Mouse (Mus musculus): ENCODE measurements around the gene Rpl37a.

DNA sequence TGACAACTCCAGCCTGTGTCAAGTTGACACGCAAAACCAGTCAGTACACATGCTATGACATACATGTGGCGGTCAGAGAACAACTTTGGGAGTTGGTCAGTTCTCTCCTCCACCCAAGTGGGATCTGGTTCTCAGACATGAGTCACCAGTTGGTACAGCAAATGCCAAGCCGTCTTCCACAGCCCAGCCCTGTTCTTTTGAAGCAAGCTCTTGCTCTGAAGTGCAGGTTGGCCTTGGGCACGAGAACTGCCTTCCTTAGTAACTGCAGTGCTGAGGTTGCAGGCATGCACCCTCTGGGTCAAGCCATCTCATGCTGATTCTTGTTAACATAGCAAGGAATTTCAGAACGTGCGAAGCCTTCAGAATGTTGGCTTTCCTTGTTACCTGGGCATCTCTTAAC lies 42.1 kb downstream of the Rpl37a start:
- TF ChIP-seq CTCF (IDR thresholded peaks at IDR 0.05; ENCODE audit: extremely low read depth, insufficient read depth, low read length) (no peak), POLR2A (IDR thresholded peaks at IDR 0.05; ENCODE audit: extremely low read depth, insufficient read depth, low read length) (no peak)
